Mouse (Mus musculus): ENCODE results near the gene Gigyf1.

GRCm38 (mm10) chr5:137502667-137503110 is 15.7 kb upstream of the Gigyf1 start:
- TF ChIP-seq CTCF (IDR thresholded peaks at IDR 0.05; ENCODE audit: low read depth) (peak; percentile 99), EP300 (IDR thresholded peaks at IDR 0.05; ENCODE audit: low read depth) (no peak)
